In genomic region chr7:67463565-67463964, GRCm38 (mm10) we compare ENCODE assay signal across 9 mouse cellular contexts.
DNase-seq lines count a peak whose midpoint lies in the region; ATAC-seq and TF ChIP-seq lines count a peak whose summit lies in the region.
"Had no signal": no experiment of that assay in that cellular context is flagged by ENCODE, and none has a peak within 500 bp of the region (broad histone marks: within the 10 kb centered on the region; RNA-seq: fewer than 3 reads in every experiment).

No protein-coding gene starts in this region.

- H3K9me3 ChIP-seq in forebrain, embryonic 11.5 days (ENCODE audit: control insufficient read depth, low read length), result no peaks in the 10 kb centered on the region
- H3K9me3 ChIP-seq in forebrain, embryonic 14.5 days (replicated peaks; ENCODE audit: control insufficient read depth, low read length), result no peaks in the 10 kb centered on the region
- H3K9me3 ChIP-seq in embryonic facial prominence, embryonic 11.5 days (replicated peaks; ENCODE audit: control insufficient read depth, low read length), result no peaks in the 10 kb centered on the region
- no peaks in the 10 kb centered on the region for H3K9me3 ChIP-seq in hindbrain, postnatal 0 days (ENCODE audit: low read length)
- H3K9me3 ChIP-seq: embryonic facial prominence, embryonic 15.5 days had no signal

- H3K36me3 ChIP-seq in forebrain, embryonic 11.5 days (ENCODE audit: control insufficient read depth, insufficient read depth, low read length), result no peaks in the 10 kb centered on the region
- no peaks in the 10 kb centered on the region for H3K36me3 ChIP-seq in forebrain, embryonic 14.5 days (ENCODE audit: control insufficient read depth, insufficient read depth, low read length)
- H3K36me3 ChIP-seq in embryonic facial prominence, embryonic 11.5 days (replicated peaks; ENCODE audit: control insufficient read depth, insufficient read depth, low read depth, low read length), result no peaks in the 10 kb centered on the region
- H3K36me3 ChIP-seq in hindbrain, postnatal 0 days (ENCODE audit: insufficient read depth, low read length), result no peaks in the 10 kb centered on the region
- H3K36me3 ChIP-seq: embryonic facial prominence, embryonic 15.5 days had no signal

- H3K4me3 ChIP-seq in forebrain, embryonic 11.5 days (ENCODE audit: low read depth, low read length), result no peak overlapping the region
- no peak overlapping the region for H3K4me3 ChIP-seq in forebrain, embryonic 14.5 days (ENCODE audit: low read depth, low read length)
- no peak overlapping the region for H3K4me3 ChIP-seq in embryonic facial prominence, embryonic 11.5 days (ENCODE audit: low read depth, low read length)
- H3K4me3 ChIP-seq in hindbrain, postnatal 0 days (ENCODE audit: low read length), result no peak overlapping the region
- H3K4me3 ChIP-seq: embryonic facial prominence, embryonic 15.5 days had no signal

- intact Hi-C loops in left cerebral cortex, postnatal 36 days (cut with DNase I), result no loop called here

- 6% methylated on average over 7 of the region's 7 CpGs for WGBS in forebrain, embryonic 11.5 days
- WGBS in forebrain, embryonic 14.5 days, result 15% methylated on average over 7 of the region's 7 CpGs
- 25% methylated on average over 7 of the region's 7 CpGs for WGBS in embryonic facial prominence, embryonic 11.5 days
- WGBS in hindbrain, postnatal 0 days, result 16% methylated on average over 7 of the region's 7 CpGs

- no peak overlapping the region for H3K27ac ChIP-seq in forebrain, embryonic 11.5 days (ENCODE audit: low read depth, low read length)
- H3K27ac ChIP-seq in forebrain, embryonic 14.5 days (ENCODE audit: low read depth, low read length), result no peak overlapping the region
- no peak overlapping the region for H3K27ac ChIP-seq in embryonic facial prominence, embryonic 11.5 days (replicated peaks; ENCODE audit: low read depth, low read length)
- no peak overlapping the region for H3K27ac ChIP-seq in hindbrain, postnatal 0 days
- H3K27ac ChIP-seq: embryonic facial prominence, embryonic 15.5 days had no signal

- H3K4me1 ChIP-seq in forebrain, embryonic 11.5 days (replicated peaks; ENCODE audit: control insufficient read depth, insufficient read depth, low read length), result peaks cover 5% of the 10 kb centered on the region
- H3K4me1 ChIP-seq in forebrain, embryonic 14.5 days (ENCODE audit: control insufficient read depth, insufficient read depth, low read length), result peaks cover 13% of the 10 kb centered on the region
- H3K4me1 ChIP-seq in embryonic facial prominence, embryonic 11.5 days (ENCODE audit: control insufficient read depth, insufficient read depth, low read length), result no peaks in the 10 kb centered on the region
- H3K4me1 ChIP-seq in hindbrain, postnatal 0 days (ENCODE audit: insufficient read depth, low read length), result peaks cover 7% of the 10 kb centered on the region; the same call in 1 of the 2 replicates

- no peak overlapping the region for H3K4me2 ChIP-seq in forebrain, embryonic 11.5 days (ENCODE audit: low read depth, low read length, severe bottlenecking)
- no peak overlapping the region for H3K4me2 ChIP-seq in forebrain, embryonic 14.5 days (ENCODE audit: low read length)
- no peak overlapping the region for H3K4me2 ChIP-seq in embryonic facial prominence, embryonic 11.5 days (ENCODE audit: low read depth, low read length)
- no peak overlapping the region for H3K4me2 ChIP-seq in hindbrain, postnatal 0 days (ENCODE audit: low read depth, low read length)
- H3K4me2 ChIP-seq: embryonic facial prominence, embryonic 15.5 days had no signal

- no peak for TF ChIP-seq CTCF in hindbrain, postnatal 0 days (IDR thresholded peaks at IDR 0.05; ENCODE audit: low read depth)

- no peak overlapping the region for H3K9ac ChIP-seq in forebrain, embryonic 11.5 days (ENCODE audit: low read length)
- H3K9ac ChIP-seq in forebrain, embryonic 14.5 days (ENCODE audit: low read length), result no peak overlapping the region
- no peak overlapping the region for H3K9ac ChIP-seq in embryonic facial prominence, embryonic 11.5 days (replicated peaks; ENCODE audit: low read length)
- H3K9ac ChIP-seq in hindbrain, postnatal 0 days (replicated peaks; ENCODE audit: low read length), result no peak overlapping the region
- H3K9ac ChIP-seq: embryonic facial prominence, embryonic 15.5 days had no signal

- peak; percentile 44; the same call in 1 of the 2 replicates for ATAC-seq in forebrain, embryonic 11.5 days (replicated peaks; ENCODE audit: low FRiP score)
- no peak for ATAC-seq in forebrain, embryonic 14.5 days
- ATAC-seq in embryonic facial prominence, embryonic 11.5 days (replicated peaks; ENCODE audit: insufficient number of reproducible peaks, low FRiP score, low TSS enrichment, low read depth), result peak; percentile 75
- peak; percentile 30; the same call in 1 of the 2 replicates for ATAC-seq in hindbrain, postnatal 0 days

- H3K27me3 ChIP-seq in forebrain, embryonic 11.5 days (ENCODE audit: control insufficient read depth, insufficient read depth, low read length), result peaks cover 2% of the 10 kb centered on the region; the same call in 1 of the 2 replicates
- no peaks in the 10 kb centered on the region for H3K27me3 ChIP-seq in forebrain, embryonic 14.5 days (replicated peaks; ENCODE audit: control insufficient read depth, insufficient read depth, low read length)
- no peaks in the 10 kb centered on the region for H3K27me3 ChIP-seq in embryonic facial prominence, embryonic 11.5 days (ENCODE audit: control insufficient read depth, insufficient read depth, low read length)
- H3K27me3 ChIP-seq in hindbrain, postnatal 0 days (ENCODE audit: insufficient read depth, low read length), result no peaks in the 10 kb centered on the region
- H3K27me3 ChIP-seq: embryonic facial prominence, embryonic 15.5 days had no signal

- DNase-seq in forebrain, embryonic 11.5 days (ENCODE audit: low spot score), result no peak
- no peak for DNase-seq in forebrain, embryonic 14.5 days (ENCODE audit: low spot score)
- DNase-seq in embryonic facial prominence, embryonic 11.5 days (ENCODE audit: low spot score), result no peak
- DNase-seq in hindbrain, postnatal 0 days (ENCODE audit: low spot score), result peak; percentile 7
- peak; percentile 87 for DNase-seq in lung, postnatal 10 days
- peak; percentile 63 for DNase-seq in yolk sac, embryonic 10.5 days (ENCODE audit: low spot score)
- DNase-seq in thymus, postnatal 14 days, result no peak
- no peak for DNase-seq in left cerebral cortex, postnatal 36 days (ENCODE audit: low spot score in 2 of 2)

Comparison
In these comparisons a context has a peak if more than half of its experiments do, and no peak if none do; other contexts are left out.
1. DNase-seq: peak in hindbrain, postnatal 0 days (single experiment), lung, postnatal 10 days (single experiment) and yolk sac, embryonic 10.5 days (single experiment); none in forebrain, embryonic 11.5 days (single experiment), forebrain, embryonic 14.5 days (single experiment), embryonic facial prominence, embryonic 11.5 days (single experiment), thymus, postnatal 14 days (single experiment) and left cerebral cortex, postnatal 36 days (0 of 2).